Mouse (Mus musculus): ENCODE data around the gene Gins2.

The Gins2 gene

DNA sequence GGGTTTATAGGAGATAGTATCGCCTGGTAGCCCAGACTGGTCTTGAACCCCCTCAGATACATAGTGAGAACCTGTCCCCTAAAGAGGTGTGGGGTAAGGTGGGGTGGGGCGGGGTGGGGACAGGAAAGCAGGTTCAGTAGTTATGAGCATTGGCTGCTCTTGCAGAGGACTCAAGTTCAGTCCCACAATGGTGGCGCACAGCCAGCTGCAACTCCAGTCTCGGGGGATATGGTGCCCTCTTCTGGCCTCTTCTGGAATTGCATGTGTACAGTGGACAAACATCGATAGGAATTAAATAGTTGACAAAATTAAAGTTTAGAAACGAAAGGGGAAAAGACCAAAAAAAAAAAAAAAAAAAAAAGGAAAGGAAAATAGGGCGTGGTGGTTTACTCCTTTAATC is 10.4 kb upstream of the Gins2 start:
- peak; percentile 77 for DNase-seq

DNA sequence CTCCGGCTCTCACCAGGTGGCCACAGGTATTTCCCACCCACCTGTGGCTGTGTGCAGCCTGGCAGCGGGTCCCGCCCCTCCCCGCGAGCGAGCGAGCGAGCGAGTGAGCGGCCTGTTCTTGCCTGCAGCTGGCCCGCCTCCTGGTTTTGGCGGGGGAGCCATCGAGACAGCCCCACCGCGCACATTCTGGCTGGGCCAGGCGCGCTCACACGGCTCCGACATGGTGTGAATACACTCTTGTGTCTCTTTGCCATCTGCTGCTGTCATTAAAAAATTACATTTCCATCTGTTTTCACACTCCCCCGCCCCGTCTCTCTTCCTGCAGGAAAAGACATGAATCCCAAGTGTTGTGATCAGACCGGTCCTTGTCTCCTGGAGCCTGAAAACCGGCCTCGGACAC is 9.5 kb upstream of the Gins2 start:
- DNase-seq: no peak

DNA sequence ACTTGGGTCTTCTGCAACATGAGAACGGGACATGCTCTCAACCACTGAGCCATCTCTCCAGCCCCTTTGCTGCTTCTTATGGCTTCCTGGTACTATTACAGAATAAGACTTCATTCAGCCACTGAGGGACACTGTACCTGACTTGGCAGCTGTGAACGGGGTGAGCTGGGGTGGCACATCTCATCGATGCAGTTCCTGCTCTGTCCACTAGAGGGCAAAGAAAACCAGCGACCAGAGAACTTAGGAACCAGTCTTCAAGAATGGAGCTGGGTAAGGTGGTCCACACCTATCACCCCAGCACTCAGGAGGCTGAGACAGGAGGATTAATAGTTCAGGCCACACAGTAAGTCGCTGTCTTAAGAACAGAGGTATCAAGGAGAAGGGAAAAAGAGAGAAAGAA is 6.9 kb upstream of the Gins2 start:
- DNase-seq: peak; percentile 71

DNA sequence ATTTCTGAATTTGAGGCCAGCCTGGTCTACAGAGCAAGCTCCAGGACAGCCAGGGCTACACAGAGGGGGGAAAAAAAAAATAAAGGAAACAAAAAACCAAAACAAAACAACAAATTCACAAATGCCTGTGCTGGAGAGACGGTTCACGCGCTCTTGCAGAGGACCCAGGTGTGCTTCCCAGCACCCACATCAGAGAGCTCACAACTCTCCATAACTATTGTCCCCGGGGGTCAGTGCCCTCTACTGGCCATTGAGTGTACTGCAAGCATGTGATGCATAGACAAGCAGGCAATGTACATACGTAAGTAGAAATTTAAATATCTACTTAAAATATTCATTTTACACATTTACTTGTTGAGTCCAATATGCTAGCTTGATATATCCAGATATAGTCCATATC is 5.5 kb upstream of the Gins2 start:
- peak; percentile 52 for DNase-seq

DNA sequence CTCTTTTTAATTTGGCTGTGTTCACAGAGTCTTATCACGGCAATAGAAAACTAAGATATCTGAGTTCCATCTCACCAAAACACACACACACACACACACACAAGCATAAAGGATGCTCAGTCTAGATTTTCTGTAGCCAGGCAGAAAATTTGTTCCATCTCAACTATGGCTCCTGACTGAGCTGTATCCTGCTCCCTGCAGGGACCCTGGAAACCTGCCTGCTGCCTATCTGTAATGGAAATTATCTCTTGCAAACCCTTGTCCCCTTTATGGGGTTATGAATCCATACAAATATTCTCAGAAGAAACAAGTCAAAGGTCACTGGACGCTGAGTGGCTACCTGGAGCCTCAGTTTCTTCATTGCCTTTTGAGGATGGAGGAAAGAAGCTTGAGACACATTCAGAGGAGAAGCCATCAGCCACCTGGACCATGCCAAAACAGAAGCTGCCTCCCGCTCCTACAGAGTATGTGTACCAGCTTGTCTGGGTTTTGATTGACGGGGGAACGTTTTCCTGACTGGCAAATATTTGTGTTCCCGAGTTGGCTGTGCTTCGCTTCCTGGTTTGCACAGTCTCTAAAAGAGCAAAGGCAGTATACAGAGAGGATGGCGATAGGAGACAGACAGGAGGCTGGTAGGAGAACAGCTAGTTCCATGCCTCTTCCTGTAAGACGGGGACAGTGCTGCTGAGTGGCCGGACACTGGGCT is 2.6 kb upstream of the Gins2 start:
- DNase-seq: no peak

DNA sequence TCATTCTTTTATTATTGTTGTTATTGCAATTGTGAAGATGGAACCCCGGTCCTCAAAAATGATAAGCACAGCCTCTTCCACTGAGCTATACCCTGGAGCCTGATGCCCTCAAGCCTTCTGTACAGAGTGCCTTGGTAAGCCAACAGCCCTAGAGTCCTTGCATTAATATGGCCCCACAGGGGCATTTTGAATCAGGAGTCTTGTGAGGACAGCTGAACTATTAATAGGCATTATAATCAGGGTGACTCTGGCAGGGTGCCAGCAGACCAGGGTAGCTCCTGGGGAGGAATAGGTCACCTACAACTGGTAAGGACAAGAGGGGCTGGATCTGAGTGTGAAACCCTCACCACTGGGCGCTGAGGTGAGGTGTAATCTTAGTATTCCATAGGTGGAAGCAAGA is 817 bp upstream of the Gins2 start:
- DNase-seq: peak; percentile 39

DNA sequence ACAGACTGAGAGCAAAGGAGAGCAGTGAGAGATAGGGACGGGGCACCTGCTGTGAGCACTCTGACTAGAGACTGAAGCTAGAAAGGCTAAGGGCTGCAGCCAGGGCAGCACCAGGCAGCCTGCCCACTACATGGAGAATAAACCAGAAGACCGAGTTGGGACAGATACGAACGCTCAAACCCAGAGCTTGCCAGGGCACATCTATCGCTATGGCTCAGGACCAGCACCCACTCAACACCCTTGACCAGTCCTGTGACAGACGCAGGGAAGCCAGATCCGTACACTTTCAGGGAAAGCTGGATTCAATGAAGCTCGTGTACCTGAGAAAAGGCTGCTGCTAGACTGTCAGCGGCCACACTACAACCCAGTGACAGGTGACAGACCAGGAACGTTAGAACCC is 3.6 kb downstream of the Gins2 start:
- no peak for DNase-seq

DNA sequence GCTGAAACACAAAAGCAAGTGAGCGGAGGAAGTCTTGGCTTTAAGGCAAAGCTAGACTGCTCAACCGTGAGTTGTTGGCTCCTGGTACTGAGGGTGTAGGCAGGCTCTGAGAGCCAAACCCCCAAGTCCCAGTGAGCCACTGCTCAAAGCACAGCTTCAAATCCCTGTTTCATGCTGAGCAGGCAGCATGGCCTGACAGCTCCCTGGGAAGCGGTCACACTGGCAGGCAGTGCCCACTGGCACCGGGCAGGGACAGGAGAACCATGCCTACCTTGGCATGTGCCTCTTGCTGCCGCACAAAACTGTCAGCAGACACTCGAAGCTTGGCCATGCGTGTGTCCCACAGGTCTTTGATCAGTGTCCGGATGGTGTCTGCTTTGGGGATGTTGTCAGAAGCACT is 7.3 kb downstream of the Gins2 start:
- no peak for DNase-seq

DNA sequence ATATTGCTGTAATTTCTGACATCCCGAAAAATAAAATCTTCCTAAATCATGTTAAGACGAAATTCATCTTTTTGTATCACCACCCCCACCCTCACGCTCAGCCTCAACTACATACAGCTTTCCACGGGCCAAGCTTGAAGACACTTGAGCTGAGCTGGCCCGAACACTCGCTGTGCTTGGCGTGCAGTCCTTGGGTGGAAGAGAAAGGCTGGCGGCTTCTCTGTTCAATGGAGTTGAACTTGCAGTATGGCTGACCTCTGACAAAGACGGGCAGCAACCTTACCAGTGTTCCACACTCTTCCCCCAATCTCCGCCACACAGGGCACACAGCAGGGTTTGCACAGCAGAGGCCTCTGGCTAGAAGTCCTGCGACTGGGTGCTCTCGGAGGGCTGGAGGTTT is 7.8 kb downstream of the Gins2 start:
- DNase-seq: peak; percentile 4

DNA sequence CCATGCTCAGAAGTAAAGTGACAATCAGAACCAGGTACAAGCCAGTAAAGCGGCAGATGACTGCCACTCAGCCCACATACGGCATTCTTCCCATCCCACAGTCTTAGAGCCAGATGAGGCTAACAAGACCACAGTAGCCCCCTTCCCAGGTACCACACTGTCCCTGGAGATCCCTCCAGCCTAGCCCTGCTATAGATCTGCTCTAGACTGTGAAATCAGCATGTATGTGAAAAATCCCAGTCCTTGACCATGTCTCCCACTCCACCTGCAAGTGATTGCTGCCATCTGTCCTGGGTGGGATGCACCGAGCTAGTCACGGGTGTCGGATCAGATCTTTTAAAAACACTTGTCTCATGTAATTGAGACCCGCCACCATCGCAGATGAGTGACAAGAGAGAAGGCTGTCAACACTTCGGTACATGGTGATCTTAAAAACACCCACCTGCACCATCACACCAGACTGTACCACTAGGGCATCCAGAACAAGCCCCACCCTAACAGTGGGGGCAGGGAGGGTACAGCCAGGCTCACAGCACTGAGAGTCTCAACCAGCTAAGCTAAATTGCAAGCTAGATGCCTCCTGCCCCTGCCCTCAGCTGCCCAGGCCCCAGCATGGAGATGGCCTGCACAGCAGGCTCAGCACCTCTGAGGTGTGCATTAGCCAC is 8.6 kb downstream of the Gins2 start:
- peak; percentile 4 for DNase-seq

DNA sequence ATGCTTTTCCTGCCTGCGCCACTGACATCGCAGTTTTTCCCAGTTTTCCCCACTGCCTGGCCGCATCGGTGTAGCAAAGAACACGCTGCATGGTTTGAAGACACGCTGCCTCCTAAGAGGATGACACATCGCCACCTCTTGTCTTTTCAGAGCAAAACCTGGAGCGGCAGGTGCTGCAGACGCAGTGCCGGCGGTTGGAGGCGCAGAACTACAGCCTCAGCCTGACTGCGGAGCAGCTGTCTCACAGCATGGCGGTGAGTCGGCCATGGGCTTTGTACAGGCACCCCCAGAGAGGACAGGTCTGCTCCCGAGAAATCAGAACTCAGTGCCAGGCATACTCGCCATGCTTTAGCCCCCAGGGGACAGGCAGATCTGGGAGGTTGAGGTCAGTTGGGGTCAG is 11.3 kb downstream of the Gins2 start:
- DNase-seq: no peak

DNA sequence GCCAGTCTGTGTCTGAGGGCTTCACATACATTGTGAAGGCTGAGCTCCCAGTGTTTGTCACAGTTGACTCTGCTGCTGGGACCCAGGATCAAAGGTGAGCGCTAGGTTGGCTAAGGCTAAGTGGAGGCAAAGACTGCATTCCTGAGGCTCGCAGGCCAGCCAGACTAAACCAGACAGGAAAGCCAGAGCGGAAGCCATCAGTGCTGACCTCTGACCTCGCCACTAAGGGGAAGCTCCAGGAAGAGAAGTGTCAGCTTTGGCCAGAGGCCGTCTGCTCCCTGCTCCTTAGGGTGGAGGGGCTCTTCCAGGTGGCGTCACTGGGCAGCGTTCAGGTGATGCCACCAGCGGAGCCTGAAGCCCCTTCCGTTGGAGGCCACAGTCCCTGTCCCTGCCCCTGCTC is 13.3 kb downstream of the Gins2 start:
- DNase-seq: no peak

DNA sequence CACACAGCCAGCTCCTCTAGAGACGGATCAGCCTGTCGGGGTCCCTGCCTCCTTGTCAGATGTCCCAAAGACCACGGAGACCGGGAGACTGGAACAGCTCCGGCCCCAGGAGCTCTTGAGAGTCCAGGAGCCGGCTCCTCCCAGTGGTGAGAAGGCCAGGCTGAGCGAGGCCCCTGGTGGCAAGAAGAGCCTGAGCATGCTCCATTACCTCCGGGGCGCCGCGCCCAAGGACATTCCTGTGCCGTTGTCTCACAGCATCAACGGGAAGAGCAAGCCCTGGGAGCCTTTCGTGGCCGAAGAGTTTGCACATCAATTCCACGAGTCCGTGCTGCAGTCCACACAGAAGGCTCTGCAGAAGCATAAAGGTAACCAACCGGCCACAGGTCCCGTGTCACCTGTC is 14.2 kb downstream of the Gins2 start:
- no peak for DNase-seq

DNA sequence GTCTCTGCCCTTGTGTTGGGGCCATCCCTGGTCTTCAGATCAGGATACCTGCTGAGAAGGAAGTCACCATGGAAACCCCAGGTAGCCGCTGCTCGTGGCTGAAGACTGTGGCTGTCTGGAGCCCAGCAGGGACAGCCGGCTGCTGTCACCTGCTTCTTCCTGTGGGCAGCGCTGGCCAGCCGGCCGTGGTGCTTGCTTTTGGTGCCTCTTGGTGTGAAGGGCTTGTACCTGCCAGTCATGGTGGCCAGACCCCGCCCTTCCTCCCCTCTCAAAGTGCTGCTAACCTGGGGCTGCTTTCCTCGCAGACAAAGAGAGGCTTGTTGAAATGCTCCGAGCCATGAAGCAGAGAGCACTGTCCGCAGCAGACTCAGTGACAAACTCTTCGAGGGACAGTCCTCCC is 15.2 kb downstream of the Gins2 start:
- DNase-seq: no peak

DNA sequence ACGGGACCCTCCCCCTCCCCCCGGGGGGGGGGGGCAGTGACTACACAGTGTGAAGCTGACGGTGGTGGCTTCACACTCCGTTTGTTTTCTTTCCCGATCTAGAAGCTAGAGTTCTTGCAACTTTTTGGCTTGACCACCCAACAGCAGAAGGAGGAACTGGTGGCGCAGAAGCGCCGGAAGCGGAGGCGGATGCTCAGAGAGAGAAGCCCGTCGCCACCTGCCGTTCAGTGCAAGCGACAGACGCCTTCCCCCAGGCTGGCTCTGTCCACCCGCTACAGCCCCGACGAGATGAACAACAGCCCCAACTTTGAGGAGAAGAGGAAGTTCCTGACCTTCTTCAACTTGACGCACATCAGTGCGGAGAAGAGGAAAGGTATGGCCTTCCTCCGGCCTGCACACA is 16.6 kb downstream of the Gins2 start:
- DNase-seq: no peak

DNA sequence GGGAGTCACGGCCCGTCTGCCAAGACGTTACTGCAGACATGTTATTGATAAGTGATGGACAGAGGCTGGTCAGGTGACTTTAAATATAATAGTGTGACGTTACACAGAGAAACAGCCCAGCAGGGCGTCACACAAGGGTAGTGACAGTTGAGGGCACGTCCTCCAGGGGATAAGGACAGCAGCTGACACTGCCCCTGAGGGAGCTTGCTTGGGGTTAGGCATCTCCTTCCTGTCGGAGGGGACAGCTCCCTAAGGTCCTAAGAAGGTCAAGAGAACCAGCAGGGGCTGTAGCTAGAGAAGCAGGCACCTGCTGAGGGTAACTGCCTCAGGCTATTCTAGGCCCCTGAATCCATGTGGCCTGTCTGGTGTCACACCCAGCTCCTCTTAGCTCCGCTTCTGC is 17.5 kb downstream of the Gins2 start:
- DNase-seq: no peak

DNA sequence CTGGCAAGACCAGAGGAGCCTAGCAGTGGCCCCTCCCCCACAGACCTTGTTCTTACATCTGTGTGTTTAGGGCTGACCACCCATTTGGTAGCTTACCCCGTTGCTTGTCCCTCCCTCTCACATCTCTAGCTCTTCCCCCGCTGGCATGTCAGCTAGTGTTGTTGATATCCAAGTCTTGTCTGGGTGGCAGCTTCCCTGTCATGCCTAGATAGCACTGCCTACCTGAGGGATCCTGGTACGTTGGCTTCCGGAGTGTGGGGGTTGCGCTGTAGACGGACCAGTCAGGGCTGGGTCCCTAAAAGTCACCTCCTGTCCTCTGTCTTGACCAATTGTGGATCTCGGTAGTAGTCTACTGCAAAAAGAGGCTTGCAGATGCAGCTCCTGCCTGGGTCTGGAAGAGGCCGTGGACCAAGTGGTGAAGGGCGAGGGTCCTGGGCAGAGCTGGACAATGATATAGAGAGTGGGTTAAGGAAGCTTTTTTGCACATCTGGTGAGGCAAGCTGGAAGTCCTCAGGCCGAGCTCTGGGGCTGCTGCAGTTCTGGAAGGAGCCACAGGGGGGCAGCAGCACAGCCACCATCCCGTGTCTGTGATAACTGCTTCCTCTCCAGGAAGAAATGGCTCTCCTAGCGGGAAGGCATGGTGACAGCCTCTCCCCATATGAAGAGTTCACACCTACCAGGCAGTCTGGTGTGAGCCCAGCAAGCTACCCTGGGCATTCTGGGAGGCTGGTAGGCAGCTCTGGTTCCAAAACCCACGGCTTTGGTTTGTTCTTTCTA is 19.0 kb downstream of the Gins2 start:
- peak; percentile 78 for DNase-seq

DNA sequence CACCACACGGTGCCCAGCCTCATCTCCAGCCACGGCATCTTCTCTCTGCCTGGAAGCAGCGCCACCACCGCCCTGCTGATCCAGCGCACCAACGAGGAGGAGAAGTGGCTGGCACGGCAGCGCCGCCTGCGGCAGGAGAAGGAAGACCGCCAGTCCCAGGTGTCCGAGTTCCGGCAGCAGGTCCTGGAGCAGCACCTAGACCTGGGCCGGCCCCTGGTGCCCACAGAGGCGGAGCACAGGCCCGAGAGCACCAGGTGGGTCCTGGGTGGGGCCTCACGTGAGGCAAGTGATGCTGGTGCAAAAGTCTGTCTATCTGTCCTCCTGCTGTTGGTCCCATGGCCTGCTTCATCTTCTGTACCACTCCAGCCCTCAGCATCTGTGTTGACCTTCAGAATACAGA is 20.0 kb downstream of the Gins2 start:
- DNase-seq: no peak

DNA sequence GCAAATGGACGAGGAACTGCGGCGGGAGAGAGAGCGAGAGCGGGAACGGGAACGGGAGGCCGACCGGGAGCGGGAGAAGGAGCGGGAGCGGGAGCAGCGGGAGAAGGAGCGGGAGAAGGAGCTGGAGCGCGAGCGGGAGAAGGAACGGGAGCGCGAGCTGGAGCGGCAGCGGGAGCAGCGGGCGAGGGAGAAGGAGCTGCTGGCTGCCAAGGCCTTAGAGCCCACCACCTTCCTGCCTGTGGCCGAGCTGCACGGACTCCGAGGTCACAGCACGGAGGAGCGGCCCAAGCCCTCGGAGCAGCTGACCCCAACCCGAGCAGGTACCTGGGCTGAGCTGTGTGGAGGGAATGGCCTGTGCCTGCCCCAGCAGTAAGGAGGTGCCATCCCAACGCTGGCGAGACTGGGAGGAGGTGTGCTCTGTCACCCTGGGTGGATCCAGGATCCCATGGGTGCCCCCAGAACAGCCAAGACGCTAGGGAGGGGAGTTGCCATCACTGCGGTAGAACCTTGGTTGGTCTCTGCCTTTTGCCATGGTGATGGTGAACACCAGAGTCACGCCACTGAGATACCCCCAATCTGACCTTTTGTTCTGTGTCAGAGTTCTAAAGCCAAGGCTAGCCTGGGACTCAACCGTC is 20.8 kb downstream of the Gins2 start:
- DNase-seq: no peak

DNA sequence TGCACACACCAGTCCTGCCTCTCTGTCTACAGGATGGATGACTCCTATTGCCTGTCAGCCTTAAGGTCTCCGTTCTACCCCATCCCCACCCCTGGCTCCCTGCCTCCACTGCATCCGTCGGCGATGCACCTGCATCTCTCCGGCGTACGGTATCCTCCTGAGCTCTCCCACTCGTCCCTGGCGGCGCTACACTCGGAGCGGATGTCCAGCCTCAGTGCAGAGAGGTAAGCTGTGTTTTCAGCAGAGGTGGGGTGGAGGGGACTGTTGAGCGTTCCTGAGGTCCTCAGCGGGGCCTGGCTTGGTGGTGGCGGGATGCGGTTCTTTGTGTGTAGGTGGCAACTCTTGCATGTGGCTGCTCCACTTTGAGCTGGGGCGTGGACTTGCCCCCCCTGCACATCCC is 21.4 kb downstream of the Gins2 start:
- DNase-seq: no peak

DNA sequence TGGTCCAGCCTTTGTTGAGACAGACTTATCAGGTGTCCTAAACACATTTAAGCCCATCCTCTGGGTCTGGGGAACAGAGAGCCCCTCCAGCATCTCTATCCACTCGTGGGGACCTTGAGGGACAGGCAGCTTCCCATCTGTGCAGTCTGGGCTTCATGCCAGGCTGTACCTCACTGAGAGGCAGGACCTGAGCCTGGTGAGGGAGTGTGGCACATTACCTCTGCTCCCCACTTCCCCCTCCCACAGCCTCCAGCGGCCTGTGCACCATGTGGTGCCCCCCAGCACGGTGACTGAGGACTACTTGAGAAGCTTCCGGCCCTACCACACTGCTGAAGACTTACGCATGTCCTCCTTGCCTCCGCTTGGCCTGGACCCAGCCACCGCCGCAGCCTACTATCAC is 22.4 kb downstream of the Gins2 start:
- no peak for DNase-seq

DNA sequence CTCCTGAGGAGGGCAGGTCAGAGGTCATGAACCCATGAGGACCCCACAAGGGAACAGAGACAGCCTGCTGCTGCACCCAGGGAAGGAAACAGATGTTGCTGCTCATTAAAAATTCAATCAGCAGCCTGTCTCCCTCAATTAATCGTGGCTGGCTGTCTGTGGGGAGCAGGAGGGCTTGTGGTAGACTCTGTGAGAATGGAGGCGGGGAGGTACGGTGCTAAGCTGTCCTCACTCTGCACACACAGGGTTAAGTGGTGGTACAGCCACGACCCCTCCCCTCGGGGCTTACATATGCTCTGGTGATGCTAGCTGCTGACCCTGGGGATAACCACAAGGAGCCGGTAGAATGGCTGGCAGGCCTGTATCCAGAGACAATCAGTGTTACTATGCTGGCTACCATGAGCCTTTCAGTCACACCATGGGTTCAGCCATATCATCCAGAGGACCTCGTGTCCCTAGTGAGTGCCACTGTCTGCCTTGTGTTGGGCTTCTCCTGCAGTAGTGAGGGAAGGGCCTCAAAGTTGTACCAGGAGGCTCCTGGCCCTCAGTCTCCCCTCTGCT is 23.9 kb downstream of the Gins2 start:
- no peak for DNase-seq

Data from liver (tissue).